Mouse (Mus musculus): ENCODE results near the gene Ndufv2. TPM values are rescaled to one million over a fixed set of nuclear protein-coding genes. Genes with fewer than 3 reads are reported as not detected.
A peak's percentile ranks its signal among the peaks of the same experiment; 100 is the strongest.

Gene Ndufv2
- 100 to 1,000 TPM; 200 to 211 TPM for total RNA-seq (2021)

DNA sequence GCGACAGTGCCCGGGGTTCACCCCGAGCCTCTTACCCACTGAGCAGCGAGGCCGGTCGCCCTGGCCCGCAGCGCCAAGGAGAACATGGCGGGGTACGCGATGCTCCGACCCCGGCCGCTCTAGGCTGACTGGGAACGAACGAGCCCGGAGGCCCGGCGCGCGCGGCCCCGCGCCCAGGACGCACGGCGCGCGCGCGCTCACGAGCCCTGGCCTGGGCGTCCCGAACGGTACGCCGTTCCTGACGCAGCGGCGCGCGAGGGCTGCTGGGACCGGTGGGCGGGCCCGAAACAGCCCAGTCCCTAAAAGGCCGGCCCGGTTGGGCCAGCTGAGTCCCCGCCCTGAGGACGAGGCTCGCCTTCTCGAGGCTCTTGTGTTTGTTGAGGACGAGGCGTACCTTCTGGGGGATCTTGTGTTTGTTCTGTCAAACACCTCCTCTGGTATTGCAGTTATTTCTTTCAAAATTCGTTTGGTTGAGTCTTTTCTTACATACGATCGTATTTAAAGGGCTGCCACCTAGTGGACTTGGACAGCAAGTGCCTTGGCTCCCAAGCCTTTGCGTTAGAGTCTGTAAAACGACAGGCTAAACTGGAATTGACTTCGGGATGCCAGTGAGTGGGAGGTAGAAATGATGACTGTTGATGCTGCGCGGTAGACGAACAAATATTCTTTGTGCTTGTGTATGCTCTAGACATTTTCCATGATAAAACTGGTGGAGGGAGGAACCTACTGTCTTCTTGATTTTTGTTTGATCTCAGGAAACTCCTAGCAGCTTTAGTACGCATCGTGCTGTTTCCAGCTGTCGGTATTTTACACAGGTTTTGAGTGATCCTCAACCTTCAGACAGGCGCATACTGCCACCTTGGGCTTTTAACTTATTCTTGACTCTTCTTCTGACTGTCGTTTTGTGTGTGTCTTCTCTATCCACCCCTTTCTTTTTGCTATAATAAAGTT lies at the start of gene Ndufv2:
TSS of gene Ndufv2 (minus strand) at position 180 of the 951 bp plus-strand sequence.
- DNase-seq = peak; percentile 95
- intact Hi-C loops (cut with DNase I) = loop anchor here (10.0 kb wide), 1 partner anchor 237 kb away; no protein-coding TSS in a partner anchor

DNA sequence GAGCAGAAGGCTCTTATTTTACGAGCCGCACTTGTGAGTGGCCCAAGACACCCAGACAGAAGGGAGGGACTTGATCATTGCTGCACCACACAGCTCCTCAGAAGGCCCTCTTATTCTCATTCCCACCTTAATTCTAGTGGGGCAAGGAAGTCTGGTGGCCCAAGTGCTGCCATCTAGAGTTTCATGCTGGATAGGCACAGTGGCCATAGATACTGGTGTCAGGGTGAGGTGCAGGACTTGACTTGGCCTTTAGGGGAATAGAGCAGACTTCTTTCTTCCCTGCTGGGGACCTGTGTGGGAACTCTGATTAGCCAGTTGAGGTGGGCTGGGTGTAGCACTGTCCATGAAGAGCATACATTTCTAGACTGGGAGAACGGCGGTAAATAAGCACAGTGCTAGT lies 29.9 kb upstream of the Ndufv2 start:
- intact Hi-C loops (cut with DNase I) = no loop called here
- no peak for DNase-seq

DNA sequence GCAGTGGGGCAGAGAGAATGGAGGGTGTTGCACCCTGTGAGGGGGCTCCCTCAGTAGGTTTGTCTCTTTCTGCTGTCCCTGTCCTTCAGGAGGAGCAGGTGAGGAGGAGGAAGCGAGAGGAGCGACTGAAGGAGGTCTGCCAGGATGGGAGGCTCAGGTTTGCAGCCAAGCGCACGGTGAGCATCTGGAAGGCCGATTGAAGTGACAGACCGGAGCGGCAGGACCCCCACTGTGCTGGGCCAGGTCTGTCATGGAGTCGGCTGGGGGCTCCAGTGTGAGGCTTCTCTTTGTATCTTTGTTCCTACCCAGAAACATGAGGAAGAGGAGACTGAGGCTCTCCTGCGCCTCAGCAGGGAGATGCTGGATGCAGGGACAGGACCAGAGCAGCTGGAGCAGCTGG lies 29.0 kb upstream of the Ndufv2 start:
- DNase-seq = peak; percentile 31
- intact Hi-C loops (cut with DNase I) = no loop called here

DNA sequence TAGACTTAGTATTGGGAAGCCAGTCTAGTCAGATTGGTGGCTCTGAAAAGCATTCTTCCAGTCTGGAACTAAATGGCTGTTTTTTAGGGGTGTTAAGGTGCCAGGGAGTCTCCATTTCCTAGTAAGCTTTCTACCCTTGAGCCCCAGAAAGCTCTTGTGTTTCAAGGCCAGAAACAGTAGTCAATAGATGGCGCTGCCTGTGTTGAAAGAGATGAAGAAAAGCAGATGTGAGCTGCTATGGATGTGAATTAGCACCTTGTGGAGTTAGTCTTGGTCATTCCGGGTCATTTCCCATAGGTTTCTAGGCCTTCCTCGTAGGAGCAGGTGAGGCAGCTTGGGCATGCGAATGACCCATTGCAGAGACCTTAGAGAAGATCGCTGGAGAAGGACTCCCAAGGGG lies 23.9 kb upstream of the Ndufv2 start:
- intact Hi-C loops (cut with DNase I) = no loop called here
- no peak for DNase-seq

DNA sequence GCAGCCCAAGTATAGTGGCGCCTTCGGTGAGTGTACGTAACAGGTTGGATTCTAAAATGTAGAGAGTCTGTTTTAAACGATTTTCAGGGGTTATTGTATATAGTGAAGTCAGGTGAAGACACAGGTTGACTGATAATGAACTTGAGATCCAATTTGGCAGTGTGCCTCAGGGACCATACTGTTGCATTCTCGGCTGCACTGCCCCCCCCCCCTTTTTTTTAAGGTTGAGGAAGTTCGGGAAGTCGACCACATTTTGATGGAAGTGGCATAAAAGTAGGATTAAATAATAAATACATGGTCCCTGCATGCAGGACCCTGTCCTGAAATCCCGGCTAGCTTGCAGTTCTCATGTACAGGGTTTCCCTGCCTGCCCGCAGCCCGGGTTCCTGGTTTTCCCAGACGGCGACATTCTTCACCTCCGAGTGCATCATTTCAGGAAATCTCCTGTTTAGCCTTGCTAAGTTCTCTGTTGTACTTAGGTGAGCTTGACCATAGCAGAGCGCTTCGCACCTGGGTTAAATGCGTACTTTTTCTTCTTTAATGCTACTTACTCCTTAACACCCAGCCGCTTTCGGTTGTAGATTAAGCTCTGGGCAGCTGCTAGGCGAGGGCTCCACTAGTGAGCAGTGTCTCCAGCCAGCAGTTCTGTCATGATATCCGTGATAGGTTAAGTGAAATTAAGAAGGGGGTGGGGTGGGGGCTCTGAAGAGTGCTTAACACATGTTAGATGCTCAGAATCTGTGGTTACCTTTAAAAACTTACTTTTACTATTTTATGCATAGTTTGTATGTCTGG lies 22.7 kb upstream of the Ndufv2 start:
- no peak for DNase-seq
- intact Hi-C loops (cut with DNase I) = no loop called here

DNA sequence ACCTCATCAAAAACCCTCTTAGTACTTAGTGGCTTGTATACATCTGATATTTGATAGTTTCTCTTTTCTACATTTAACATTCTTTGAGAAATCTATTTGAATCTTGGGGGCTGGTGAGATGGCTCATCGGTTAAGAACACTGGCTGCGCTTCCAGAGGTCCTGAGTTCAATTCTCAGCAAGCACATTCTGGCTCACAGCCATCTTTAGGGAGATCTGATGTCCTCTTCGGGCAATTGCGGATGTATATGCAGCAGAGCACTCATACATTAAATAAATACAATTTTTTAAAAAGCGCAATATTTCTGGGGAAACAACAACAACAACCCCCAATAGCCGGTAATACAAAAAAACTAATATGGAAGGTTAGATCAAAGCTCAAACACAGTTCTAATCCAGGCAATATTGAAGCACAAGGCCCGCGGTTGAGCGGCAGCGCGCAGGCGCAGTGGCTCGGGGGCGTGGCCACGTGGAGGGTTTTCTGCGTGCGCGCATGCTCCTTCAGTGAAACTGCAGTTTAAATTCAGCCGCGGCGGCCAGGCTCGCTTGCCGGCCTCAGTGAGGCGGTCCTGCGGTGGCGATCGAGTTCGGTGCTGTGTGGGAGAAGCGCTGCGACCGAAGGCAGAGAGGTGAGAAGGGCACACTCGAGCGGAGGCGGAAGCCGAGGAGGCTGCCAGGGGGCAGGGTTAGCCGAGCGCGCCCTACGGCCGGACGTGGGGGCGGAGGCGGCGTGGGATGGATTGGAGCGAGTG lies 21.9 kb upstream of the Ndufv2 start, which contains the start of gene Ddx11:
TSS of gene Ddx11 (plus strand) at position 455 of the 750 bp plus-strand sequence.
- peak; percentile 96 for DNase-seq
- intact Hi-C loops (cut with DNase I) = no loop called here

DNA sequence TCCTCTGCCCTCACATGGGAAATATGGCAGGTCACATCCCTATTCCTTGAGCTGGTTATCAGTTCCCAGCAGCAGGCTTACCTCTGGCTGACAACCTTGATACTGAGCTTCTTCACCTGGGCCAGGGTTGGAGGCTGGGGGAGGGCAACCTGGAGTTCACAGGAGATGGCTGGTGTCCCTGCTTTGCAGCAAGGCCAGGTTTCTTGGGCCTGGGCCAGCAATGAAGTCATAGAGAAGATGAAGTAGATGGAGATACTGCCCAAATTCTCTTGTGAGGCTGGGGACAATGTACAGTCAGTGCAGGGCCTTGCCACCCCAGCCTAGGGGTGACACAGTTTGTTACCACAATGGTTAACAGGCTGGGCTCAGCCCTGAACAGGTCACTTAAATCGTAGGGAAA lies 19.3 kb upstream of the Ndufv2 start:
- intact Hi-C loops (cut with DNase I) = no loop called here

DNA sequence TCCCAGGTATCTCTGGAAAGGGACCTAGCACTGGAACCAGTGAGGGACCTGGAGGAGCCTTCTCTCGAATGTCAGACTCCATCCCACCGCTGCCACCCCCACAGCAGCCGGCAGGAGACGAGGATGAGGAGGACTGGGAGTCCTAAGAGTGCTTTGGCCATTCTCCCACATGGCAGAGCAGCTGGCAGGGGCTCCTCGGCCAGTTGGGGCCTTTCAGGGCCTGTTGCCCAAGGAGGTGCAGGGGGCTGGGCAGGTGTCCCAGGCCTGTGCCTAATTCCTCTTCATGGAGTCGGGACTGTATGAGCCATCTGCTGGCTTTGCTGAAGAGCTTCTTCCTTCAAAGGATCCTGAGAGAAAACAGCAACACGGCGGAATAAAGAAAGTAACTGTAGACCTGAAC lies 17.6 kb upstream of the Ndufv2 start:
- DNase-seq = peak; percentile 47
- intact Hi-C loops (cut with DNase I) = no loop called here

More for the DNA sequence above, 19.3 kb upstream of the Ndufv2 start:
- no peak for DNase-seq

DNA sequence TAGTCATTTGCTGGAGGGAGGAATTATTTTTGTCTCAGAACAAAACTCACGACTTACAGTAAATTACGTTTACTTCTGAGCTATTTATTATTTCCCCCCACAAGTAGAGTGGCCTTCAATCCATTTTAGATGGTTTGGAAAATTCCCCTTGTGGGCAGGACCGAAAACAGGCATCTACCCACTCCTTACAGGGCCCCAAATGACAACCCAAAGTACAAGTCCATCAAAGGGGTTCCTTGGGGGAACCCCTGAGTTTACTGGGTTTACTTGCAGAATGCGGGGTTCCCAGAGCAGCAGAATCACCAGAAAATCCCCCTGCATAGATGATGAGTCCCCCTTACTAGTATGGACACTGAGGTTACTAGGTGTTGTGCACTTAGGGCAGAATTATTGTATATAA lies 10.8 kb upstream of the Ndufv2 start:
- DNase-seq = no peak
- intact Hi-C loops (cut with DNase I) = no loop called here

DNA sequence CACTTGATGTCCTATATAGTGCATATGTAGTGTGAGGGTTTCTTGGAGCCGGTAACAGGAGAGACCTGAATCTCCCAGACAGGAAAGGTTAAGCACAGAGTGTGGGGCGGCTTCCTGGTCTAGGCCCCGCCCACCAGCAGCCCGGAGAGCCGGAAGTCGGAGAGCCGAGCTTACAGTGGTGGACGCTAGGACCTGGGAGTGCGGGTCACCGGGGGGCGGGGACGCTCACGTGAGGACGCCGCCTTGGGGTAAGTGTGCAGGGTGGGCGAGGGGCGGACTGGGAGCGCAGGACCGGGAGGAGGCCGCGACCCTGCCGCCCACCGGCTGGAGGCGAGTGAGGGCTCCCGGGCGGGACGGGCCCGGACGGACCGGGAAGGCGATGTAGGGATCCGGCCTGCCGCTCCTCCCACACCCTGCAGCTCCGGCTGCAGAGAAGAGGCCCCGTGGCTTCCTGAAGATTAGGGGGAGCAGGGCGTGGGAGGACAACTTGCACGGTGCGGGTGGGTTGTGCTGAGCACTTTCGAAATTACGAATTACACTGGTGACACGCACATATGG lies 10.1 kb upstream of the Ndufv2 start, which contains the start of gene Washc1:
TSS of gene Washc1 (plus strand) at position 144 of the 558 bp plus-strand sequence.
- DNase-seq = peak; percentile 92
- intact Hi-C loops (cut with DNase I) = no loop called here

DNA sequence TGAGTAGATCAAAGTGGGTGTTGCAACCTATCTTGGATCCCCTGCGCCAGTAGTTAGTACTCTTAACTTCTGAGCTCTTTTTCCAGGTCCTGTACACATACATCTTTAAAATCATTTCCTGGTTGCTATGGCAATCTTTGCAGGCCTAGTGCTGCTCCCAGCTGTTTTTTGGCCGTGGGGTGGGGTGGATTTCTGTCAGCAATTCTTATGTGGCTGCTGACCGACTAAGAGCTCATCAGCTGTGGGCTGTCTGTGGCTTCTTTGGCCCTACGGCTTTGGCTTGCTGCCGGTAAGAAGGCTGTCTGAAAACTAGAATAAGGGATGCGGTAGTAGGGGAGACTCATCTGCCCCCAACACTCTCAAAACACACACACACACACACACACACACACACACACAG lies 9.4 kb upstream of the Ndufv2 start:
- intact Hi-C loops (cut with DNase I) = no loop called here
- DNase-seq = no peak

DNA sequence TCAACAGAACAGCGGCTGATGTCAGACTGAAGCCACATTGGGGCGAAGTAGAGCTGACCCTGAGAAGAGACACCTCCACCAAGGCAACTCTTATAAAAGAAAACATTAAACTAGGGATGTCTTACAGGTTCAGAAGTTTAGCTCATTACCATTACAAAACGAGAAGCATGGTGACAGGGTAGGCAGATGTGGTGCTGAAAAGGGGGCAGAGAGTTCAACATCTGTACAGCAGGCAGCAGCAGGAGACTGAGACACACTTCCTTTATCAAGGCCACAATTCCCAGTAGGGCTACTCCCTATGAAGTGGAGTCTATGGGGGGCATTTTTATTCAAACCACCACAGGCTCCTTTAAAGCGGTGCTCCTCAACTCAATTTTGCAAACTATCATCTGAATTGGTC lies 6.8 kb upstream of the Ndufv2 start:
- intact Hi-C loops (cut with DNase I) = loop anchor here (10.0 kb wide), 1 partner anchor 243 kb away; no protein-coding TSS in a partner anchor
- DNase-seq = no peak

DNA sequence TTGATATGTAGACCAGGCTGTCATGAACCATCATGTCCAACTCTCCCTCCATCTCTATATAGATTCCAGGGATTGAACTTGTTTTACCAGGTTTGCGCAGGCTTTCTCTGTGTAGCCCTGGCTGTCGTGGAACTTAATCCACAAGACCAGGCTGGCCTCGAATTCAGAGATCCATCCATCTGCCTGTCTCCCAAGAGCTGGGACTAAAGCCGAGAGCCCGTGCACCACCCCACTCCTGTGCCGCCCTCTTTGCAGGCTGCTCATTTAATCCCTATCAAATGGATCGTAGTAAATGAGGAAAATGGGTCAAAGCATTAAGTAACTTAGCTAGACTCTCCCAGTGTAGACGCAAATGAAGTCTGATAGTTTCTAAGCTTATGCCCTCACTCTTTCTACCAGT lies 6.1 kb upstream of the Ndufv2 start:
- no peak for DNase-seq
- intact Hi-C loops (cut with DNase I) = loop anchor here (10.0 kb wide), 1 partner anchor 243 kb away; no protein-coding TSS in a partner anchor

DNA sequence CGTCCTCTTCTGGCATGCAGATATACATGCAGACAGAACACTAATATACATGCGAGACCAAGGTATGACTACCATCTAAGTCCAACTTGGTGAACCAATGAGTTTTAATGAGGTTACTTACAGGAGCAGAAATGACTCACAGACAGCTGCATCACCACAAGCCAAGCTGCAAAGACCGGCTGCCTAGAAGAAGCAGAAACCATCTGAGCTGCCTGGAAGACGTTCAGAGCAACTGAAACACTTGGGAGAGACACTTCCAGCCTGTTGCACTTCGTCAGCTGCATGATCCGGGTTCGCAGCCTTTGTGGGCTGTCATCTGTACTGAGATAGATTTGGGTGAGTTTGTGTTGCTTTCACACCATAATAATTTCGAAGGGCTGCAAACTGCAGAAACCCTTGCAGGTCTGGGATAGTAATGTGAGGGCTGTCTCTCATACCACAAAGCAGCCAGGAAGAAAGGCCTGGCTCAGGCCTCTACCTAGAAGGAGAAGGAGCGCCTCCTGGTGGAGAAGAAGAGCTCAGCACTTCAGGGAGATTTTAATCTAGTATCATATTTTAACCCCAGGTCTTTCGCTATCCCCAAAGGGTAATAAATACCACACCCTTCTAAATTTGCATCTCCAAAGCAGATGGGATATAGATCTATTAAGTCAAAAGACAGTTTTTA lies 5.4 kb upstream of the Ndufv2 start:
- intact Hi-C loops (cut with DNase I) = loop anchor here (10.0 kb wide), 1 partner anchor 242 kb away; no protein-coding TSS in a partner anchor
- DNase-seq = peak; percentile 68

DNA sequence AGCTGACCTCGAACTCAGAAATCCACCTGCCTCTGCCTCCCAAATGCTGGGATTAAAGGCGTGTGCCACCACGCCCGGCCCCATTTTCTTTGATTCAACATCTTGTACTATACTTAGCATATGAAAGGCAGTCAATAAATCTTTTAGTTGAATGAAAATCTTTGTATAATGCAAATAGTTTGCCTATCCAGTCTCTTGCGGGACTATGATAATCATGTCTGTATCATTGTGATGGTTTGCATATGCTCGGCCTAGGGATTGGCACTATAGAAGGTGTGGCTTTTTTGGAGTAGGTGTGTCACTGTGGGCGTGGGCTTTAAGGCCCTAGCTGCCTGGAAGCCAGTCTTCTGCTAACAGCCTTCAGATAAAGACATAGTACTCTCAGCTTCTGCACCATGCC lies 2.7 kb upstream of the Ndufv2 start:
- DNase-seq = no peak
- intact Hi-C loops (cut with DNase I) = loop anchor here (10.0 kb wide), 1 partner anchor 239 kb away; no protein-coding TSS in a partner anchor

DNA sequence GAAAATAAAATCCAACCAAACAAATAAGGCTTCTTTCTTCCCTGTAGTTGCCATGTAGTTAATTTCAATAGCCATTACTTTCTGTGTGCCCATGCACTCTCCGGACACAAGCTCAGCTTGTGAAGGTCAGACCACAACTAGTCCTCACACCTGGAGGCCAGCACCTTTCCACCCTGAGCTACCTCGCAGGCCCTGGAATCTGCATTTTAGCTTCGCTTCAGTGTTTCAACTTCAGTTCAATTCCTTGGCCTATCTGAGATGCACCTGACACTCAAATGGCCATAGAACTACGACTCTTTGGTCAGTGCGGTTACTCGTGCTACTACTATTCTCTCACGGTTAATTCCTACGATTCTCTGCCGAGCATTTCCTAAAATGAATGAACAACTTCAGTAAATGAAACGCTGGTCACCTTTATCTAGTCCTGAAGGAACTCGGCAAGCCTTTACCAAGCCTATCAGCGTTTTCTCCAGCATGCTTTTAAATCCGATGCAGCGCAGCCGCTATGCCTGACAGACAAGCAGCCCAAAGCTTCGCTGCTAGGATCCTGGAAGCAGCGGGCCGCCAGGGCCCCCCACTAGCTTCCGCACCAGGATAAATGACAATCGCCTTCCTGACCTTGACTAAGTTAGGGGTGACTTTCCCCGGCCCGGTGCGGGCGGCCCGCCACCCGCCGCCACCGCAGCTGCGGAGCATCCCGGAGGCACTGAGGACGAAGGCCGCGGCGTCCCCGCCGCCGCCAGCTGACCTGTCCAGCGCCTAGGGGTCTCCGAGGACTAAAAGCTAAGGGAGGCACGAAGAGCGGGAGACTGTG lies 586 bp downstream of the Ndufv2 start:
- no peak for DNase-seq
- intact Hi-C loops (cut with DNase I) = loop anchor here (10.0 kb wide), 1 partner anchor 236 kb away; no protein-coding TSS in a partner anchor

DNA sequence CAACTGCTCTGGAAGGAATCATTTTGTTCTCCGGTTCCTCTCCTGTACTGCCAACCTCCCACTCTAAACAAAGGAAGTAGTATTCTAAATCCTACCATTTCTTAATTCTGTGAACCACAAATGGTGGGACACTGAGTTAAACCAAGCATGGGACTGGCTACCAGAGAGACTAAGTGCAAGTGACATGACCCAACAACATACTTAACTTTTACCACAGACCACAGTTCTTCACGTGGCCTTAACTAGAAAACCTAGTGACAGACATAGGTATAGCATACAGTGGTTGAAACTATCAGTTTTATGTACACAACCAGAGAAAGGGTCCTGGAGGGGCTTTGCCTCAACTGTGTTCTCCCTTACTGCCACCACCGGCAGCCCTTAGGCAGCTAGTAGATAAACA lies 8.7 kb downstream of the Ndufv2 start:
- intact Hi-C loops (cut with DNase I) = no loop called here
- DNase-seq = no peak

DNA sequence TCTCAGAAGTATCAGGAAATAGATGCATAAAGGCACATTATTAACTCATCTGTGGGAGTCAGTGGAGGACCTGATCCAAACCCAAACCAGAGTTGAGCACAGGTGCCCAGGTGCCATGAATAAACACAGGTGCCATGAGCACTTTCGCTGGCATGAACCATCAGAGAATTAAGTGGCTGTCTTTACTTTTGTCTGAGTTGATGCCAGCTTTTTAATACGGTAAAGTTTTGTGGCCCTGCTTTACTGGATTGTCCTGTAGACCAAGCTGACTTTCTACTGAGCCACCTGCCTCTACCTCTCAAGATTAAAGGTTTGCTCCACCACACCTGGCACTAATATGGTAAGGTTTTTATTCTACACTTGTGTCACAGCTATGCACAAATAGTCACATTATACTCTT lies 9.3 kb downstream of the Ndufv2 start:
- DNase-seq = no peak
- intact Hi-C loops (cut with DNase I) = no loop called here

DNA sequence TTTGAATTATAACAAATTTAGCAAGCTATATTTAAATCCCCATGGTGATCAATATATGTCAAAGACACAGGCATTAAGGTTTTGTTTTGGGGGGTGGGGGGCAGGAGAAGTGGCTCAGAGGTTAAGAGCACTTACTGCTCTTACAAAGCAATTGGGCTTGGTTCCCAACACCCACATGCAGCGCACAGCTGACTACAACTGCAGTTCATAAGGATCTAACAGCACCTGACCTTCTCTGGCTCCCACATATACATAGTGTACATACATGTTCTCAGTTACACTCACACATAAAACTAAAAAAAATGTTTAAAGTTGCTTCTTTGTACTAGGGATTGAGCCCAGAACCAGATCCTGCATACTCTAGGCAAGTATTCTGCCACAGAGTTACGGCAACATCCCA lies 10.0 kb downstream of the Ndufv2 start:
- no peak for DNase-seq
- intact Hi-C loops (cut with DNase I) = no loop called here

Data from left cerebral cortex, postnatal 4 days (tissue).